Comparison of ENCODE assay signal across 8 mouse cellular contexts in genomic region chr2:29054545-29054935, GRCm38 (mm10). TPM values are rescaled to one million over a fixed set of nuclear protein-coding genes. Genes with fewer than 3 reads are reported as not detected.
DNase-seq lines count a peak whose midpoint lies in the region; ATAC-seq and TF ChIP-seq lines count a peak whose summit lies in the region.

No protein-coding gene starts in this region.

- WGBS in heart, embryonic 14.5 days, result under 1% methylated on average over 30 of the region's 30 CpGs
- WGBS in bone marrow, adult 2 months, result 2% methylated on average over 30 of the region's 30 CpGs
- WGBS in hindbrain, embryonic 12.5 days, result 1% methylated on average over 30 of the region's 30 CpGs
- 1% methylated on average over 30 of the region's 30 CpGs for WGBS in midbrain, embryonic 11.5 days

- no peak for ATAC-seq in heart, embryonic 14.5 days (ENCODE audit: insufficient number of reproducible peaks, insufficient read depth, low FRiP score, low read depth)
- no peak for ATAC-seq in hindbrain, embryonic 12.5 days (ENCODE audit: low FRiP score)
- 0 out of 2 replicates have a peak, but pooled peaks have one; percentile 25 for ATAC-seq in midbrain, embryonic 11.5 days (ENCODE audit: low FRiP score)
- no peak for ATAC-seq in activated CD4-positive, CD25-positive, alpha-beta regulatory T cell, adult 4 months

- TF ChIP-seq CTCF in bone marrow, adult 2 months (IDR thresholded peaks at IDR 0.05; ENCODE audit: control insufficient read depth, insufficient read depth, low read length), result no peak

- peak overlapping the region; percentile 75 for H3K9ac ChIP-seq in heart, embryonic 14.5 days (ENCODE audit: low read length)
- H3K9ac ChIP-seq in hindbrain, embryonic 12.5 days, result peak overlapping the region; percentile 59
- peak overlapping the region; percentile 72 for H3K9ac ChIP-seq in midbrain, embryonic 11.5 days (ENCODE audit: low read length)

- TF ChIP-seq POLR2A in bone marrow, adult 2 months (IDR thresholded peaks at IDR 0.05; ENCODE audit: borderline replicate concordance, control insufficient read depth, low read depth, low read length), result no peak

- no peaks in the 10 kb centered on the region for H3K36me3 ChIP-seq in heart, embryonic 14.5 days (ENCODE audit: control insufficient read depth, insufficient read depth, low read length)
- no peaks in the 10 kb centered on the region for H3K36me3 ChIP-seq in hindbrain, embryonic 12.5 days
- no peaks in the 10 kb centered on the region for H3K36me3 ChIP-seq in midbrain, embryonic 11.5 days (ENCODE audit: control insufficient read depth, insufficient read depth, low read length)

- H3K27ac ChIP-seq in heart, embryonic 14.5 days (replicated peaks in 1 of 2; ENCODE audit: control insufficient read depth in 1 of 2, insufficient read depth in 1 of 2, low read depth in 2 of 2, low read length in 2 of 2), result no peak overlapping the region
- H3K27ac ChIP-seq in bone marrow, adult 2 months (ENCODE audit: control insufficient read depth, insufficient read depth, low read depth, low read length, poor library complexity), result no peak overlapping the region; the same call in 1 of the 2 replicates
- H3K27ac ChIP-seq in hindbrain, embryonic 12.5 days, result no peak overlapping the region
- H3K27ac ChIP-seq in midbrain, embryonic 11.5 days (ENCODE audit: low read depth, low read length), result no peak overlapping the region

- peak overlapping the region; percentile 53 to 60 for H3K4me3 ChIP-seq in heart, embryonic 14.5 days (ENCODE audit: control insufficient read depth in 1 of 2, insufficient read depth in 1 of 2, low read depth in 1 of 2, low read length in 2 of 2)
- peak overlapping the region; percentile 49 for H3K4me3 ChIP-seq in bone marrow, adult 2 months (replicated peaks; ENCODE audit: control insufficient read depth, low read depth, low read length)
- H3K4me3 ChIP-seq in hindbrain, embryonic 12.5 days, result peak overlapping the region; percentile 46
- H3K4me3 ChIP-seq in midbrain, embryonic 11.5 days (ENCODE audit: low read depth, low read length), result peak overlapping the region; percentile 44

- H3K4me1 ChIP-seq in heart, embryonic 14.5 days (ENCODE audit: control insufficient read depth in 2 of 2, insufficient read depth in 2 of 2, low read length in 2 of 2), result peaks cover 5 to 10% of the 10 kb centered on the region in 2 experiments
- peaks cover 5% of the 10 kb centered on the region for H3K4me1 ChIP-seq in bone marrow, adult 2 months (ENCODE audit: control insufficient read depth, insufficient read depth, low read length)
- peaks cover 18% of the 10 kb centered on the region for H3K4me1 ChIP-seq in hindbrain, embryonic 12.5 days
- peaks cover 16% of the 10 kb centered on the region for H3K4me1 ChIP-seq in midbrain, embryonic 11.5 days (ENCODE audit: control insufficient read depth, insufficient read depth, low read length)

- H3K4me2 ChIP-seq in heart, embryonic 14.5 days (ENCODE audit: low read length), result peak overlapping the region; percentile 93
- peak overlapping the region; percentile 74 for H3K4me2 ChIP-seq in hindbrain, embryonic 12.5 days (replicated peaks)
- H3K4me2 ChIP-seq in midbrain, embryonic 11.5 days, result peak overlapping the region; percentile 72

- H3K9me3 ChIP-seq in heart, embryonic 14.5 days (ENCODE audit: control insufficient read depth, low read length), result no peaks in the 10 kb centered on the region
- no peaks in the 10 kb centered on the region for H3K9me3 ChIP-seq in hindbrain, embryonic 12.5 days (replicated peaks)
- H3K9me3 ChIP-seq in midbrain, embryonic 11.5 days (ENCODE audit: control insufficient read depth, low read length), result no peaks in the 10 kb centered on the region

- DNase-seq in heart, adult 11 months, result no peak
- peak; percentile 93 for DNase-seq in midbrain, embryonic 11.5 days (ENCODE audit: low spot score, missing footprints)
- DNase-seq in left cerebral cortex, adult 11 months (ENCODE audit: low spot score), result no peak
- DNase-seq in ovary, postnatal 14 days (ENCODE audit: low spot score), result no peak

- no peaks in the 10 kb centered on the region; the same call in 1 of the 2 replicates for H3K27me3 ChIP-seq in heart, embryonic 14.5 days (ENCODE audit: control insufficient read depth, insufficient read depth, low read length)
- H3K27me3 ChIP-seq in hindbrain, embryonic 12.5 days, result peaks cover 58% of the 10 kb centered on the region
- peaks cover 9% of the 10 kb centered on the region for H3K27me3 ChIP-seq in midbrain, embryonic 11.5 days (ENCODE audit: control insufficient read depth, insufficient read depth, low read length)

RNA-seq across cellular contexts. Expression of gene Cfap77, which starts 0.3 kb away (rescaled TPM):
- 0.18 and 0.39 TPM in 2 replicates for polyA plus RNA-seq in heart, embryonic 14.5 days (2014; fragmentation: Nextera tagmentation; extraction: Ambion mirVana)
- polyA plus RNA-seq in bone marrow, adult 2 months (2011; ENCODE audit: insufficient read depth, insufficient read length, low replicate concordance, missing spikeins), result 0.90 TPM in 1 of 2 replicates, not detected in the other
- polyA plus RNA-seq in hindbrain, embryonic 12.5 days (2016; fragmentation: Nextera tagmentation; extraction: Ambion mirVana), result 0.40 and 0.82 TPM in 2 replicates
- 0.77 and 1.2 TPM in 2 replicates for polyA plus RNA-seq in midbrain, embryonic 11.5 days (2014; fragmentation: Nextera tagmentation; extraction: Ambion mirVana)
- 1 to 10 TPM; 1.2 TPM for polyA plus RNA-seq in activated CD4-positive, CD25-positive, alpha-beta regulatory T cell, adult 4 months (2017; shearing (Covaris generic))

RNA-seq across cellular contexts. Expression of gene Ttf1, which starts 5.5 kb away (rescaled TPM):
- polyA plus RNA-seq in heart, embryonic 14.5 days (2014; fragmentation: Nextera tagmentation; extraction: Ambion mirVana), result 6.2 TPM in 2 replicates
- 7.4 and 18.1 TPM in 2 replicates for polyA plus RNA-seq in bone marrow, adult 2 months (2011; ENCODE audit: insufficient read depth, insufficient read length, low replicate concordance, missing spikeins)
- polyA plus RNA-seq in hindbrain, embryonic 12.5 days (2016; fragmentation: Nextera tagmentation; extraction: Ambion mirVana), result 11.5 and 12.0 TPM in 2 replicates
- 11.4 and 13.8 TPM in 2 replicates for polyA plus RNA-seq in midbrain, embryonic 11.5 days (2014; fragmentation: Nextera tagmentation; extraction: Ambion mirVana)
- polyA plus RNA-seq in activated CD4-positive, CD25-positive, alpha-beta regulatory T cell, adult 4 months (2017; shearing (Covaris generic)), result 10 to 100 TPM; 15.4 to 18.3 TPM
